24 mouse cellular contexts compared by ENCODE assay signal in genomic region chr8:26298066-26298804, GRCm38 (mm10).
DNase-seq lines count a peak whose midpoint lies in the region; ATAC-seq and TF ChIP-seq lines count a peak whose summit lies in the region.
"Had no signal": no experiment of that assay in that cellular context is flagged by ENCODE, and none has a peak within 500 bp of the region (broad histone marks: within the 10 kb centered on the region; RNA-seq: fewer than 3 reads in every experiment).

No protein-coding gene starts in this region.

- H3K36me3 ChIP-seq in hindbrain, postnatal 0 days (ENCODE audit: insufficient read depth, low read length): no peaks in the 10 kb centered on the region
- no peaks in the 10 kb centered on the region for H3K36me3 ChIP-seq in hindbrain, embryonic 11.5 days (ENCODE audit: control insufficient read depth, insufficient read depth, low read length)
- no peaks in the 10 kb centered on the region for H3K36me3 ChIP-seq in midbrain, postnatal 0 days (ENCODE audit: insufficient read depth, low read length)
- no peaks in the 10 kb centered on the region for H3K36me3 ChIP-seq in midbrain, embryonic 16.5 days (ENCODE audit: control insufficient read depth, insufficient read depth, low read length)
- H3K36me3 ChIP-seq in lung, postnatal 0 days (ENCODE audit: insufficient read depth, low read length): no peaks in the 10 kb centered on the region
- H3K36me3 ChIP-seq: embryonic facial prominence, embryonic 12.5 days; forebrain, embryonic 12.5 days; G1E; heart, embryonic 15.5 days; hindbrain, embryonic 10.5 days; hindbrain, embryonic 15.5 days had no signal

- no peak for ATAC-seq in cerebellum, adult (ENCODE audit: insufficient number of reproducible peaks, low FRiP score, low TSS enrichment)
- ATAC-seq in hindbrain, postnatal 0 days: no peak
- no peak for ATAC-seq in hindbrain, embryonic 11.5 days (ENCODE audit: low FRiP score)
- no peak for ATAC-seq in midbrain, postnatal 0 days (ENCODE audit: low FRiP score)
- ATAC-seq in midbrain, embryonic 16.5 days: no peak
- no peak for ATAC-seq in lung, postnatal 0 days
- ATAC-seq: CD4-positive, CD25-positive, alpha-beta regulatory T cell, adult 4 months; forebrain, embryonic 16.5 days had no signal

- H3K9ac ChIP-seq in hindbrain, postnatal 0 days (replicated peaks; ENCODE audit: low read length): no peak overlapping the region
- no peak overlapping the region for H3K9ac ChIP-seq in hindbrain, embryonic 11.5 days (ENCODE audit: low read depth, low read length)
- no peak overlapping the region for H3K9ac ChIP-seq in midbrain, postnatal 0 days (replicated peaks; ENCODE audit: low read length, poor library complexity, severe bottlenecking)
- H3K9ac ChIP-seq in midbrain, embryonic 16.5 days (ENCODE audit: low read depth, low read length): no peak overlapping the region
- no peak overlapping the region for H3K9ac ChIP-seq in lung, postnatal 0 days (replicated peaks; ENCODE audit: low read depth)
- H3K9ac ChIP-seq: embryonic facial prominence, embryonic 12.5 days; forebrain, embryonic 12.5 days; heart, embryonic 15.5 days; hindbrain, embryonic 15.5 days had no signal

- 67% methylated on average over 10 of the region's 10 CpGs for WGBS in hindbrain, postnatal 0 days
- 93% methylated on average over 10 of the region's 10 CpGs for WGBS in hindbrain, embryonic 11.5 days
- WGBS in midbrain, postnatal 0 days: 89% methylated on average over 10 of the region's 10 CpGs
- 85% methylated on average over 10 of the region's 10 CpGs for WGBS in midbrain, embryonic 16.5 days
- WGBS in lung, postnatal 0 days: 73% methylated on average over 10 of the region's 10 CpGs

- H3K27me3 ChIP-seq in hindbrain, postnatal 0 days (ENCODE audit: insufficient read depth, low read length): no peaks in the 10 kb centered on the region
- H3K27me3 ChIP-seq in hindbrain, embryonic 11.5 days (ENCODE audit: control insufficient read depth, insufficient read depth, low read length): no peaks in the 10 kb centered on the region
- no peaks in the 10 kb centered on the region for H3K27me3 ChIP-seq in midbrain, postnatal 0 days (ENCODE audit: insufficient read depth, low read length)
- H3K27me3 ChIP-seq in midbrain, embryonic 16.5 days (ENCODE audit: control insufficient read depth, insufficient read depth, low read depth, low read length): no peaks in the 10 kb centered on the region
- no peaks in the 10 kb centered on the region for H3K27me3 ChIP-seq in lung, postnatal 0 days (replicated peaks; ENCODE audit: insufficient read depth, low read length)
- H3K27me3 ChIP-seq: embryonic facial prominence, embryonic 12.5 days; forebrain, embryonic 12.5 days; heart, embryonic 15.5 days had no signal

- H3K27ac ChIP-seq in hindbrain, postnatal 0 days: no peak overlapping the region
- no peak overlapping the region for H3K27ac ChIP-seq in hindbrain, embryonic 11.5 days (ENCODE audit: low read depth, low read length)
- no peak overlapping the region for H3K27ac ChIP-seq in midbrain, postnatal 0 days (ENCODE audit: low read depth, low read length)
- no peak overlapping the region for H3K27ac ChIP-seq in midbrain, embryonic 16.5 days (ENCODE audit: low read length)
- H3K27ac ChIP-seq in lung, postnatal 0 days (ENCODE audit: low read length): no peak overlapping the region
- H3K27ac ChIP-seq: embryonic facial prominence, embryonic 12.5 days; forebrain, embryonic 12.5 days; heart, adult 2 months; heart, embryonic 15.5 days; hindbrain, embryonic 10.5 days; hindbrain, embryonic 15.5 days had no signal

- H3K9me3 ChIP-seq in hindbrain, postnatal 0 days (ENCODE audit: low read length): no peaks in the 10 kb centered on the region
- H3K9me3 ChIP-seq in hindbrain, embryonic 11.5 days (ENCODE audit: control insufficient read depth, low read length): no peaks in the 10 kb centered on the region
- H3K9me3 ChIP-seq in midbrain, postnatal 0 days (ENCODE audit: low read length): no peaks in the 10 kb centered on the region
- no peaks in the 10 kb centered on the region for H3K9me3 ChIP-seq in midbrain, embryonic 16.5 days (replicated peaks; ENCODE audit: control insufficient read depth, low read length, poor library complexity, severe bottlenecking)
- H3K9me3 ChIP-seq in lung, postnatal 0 days (ENCODE audit: low read length): no peaks in the 10 kb centered on the region
- H3K9me3 ChIP-seq: embryonic facial prominence, embryonic 12.5 days; forebrain, embryonic 12.5 days; G1E; heart, embryonic 15.5 days; hindbrain, embryonic 10.5 days; hindbrain, embryonic 15.5 days had no signal

- DNase-seq in cerebellum, postnatal 10 days: peak; percentile 79 to 87
- DNase-seq in hindbrain, postnatal 0 days (ENCODE audit: low spot score): peak; percentile 58
- no peak for DNase-seq in hindbrain, embryonic 11.5 days (ENCODE audit: low spot score)
- peak; percentile 56 for DNase-seq in midbrain, postnatal 0 days (ENCODE audit: low spot score)
- no peak for DNase-seq in lung, postnatal 0 days (ENCODE audit: low spot score)
- DNase-seq: adrenal gland, postnatal 10 days; B cell, adult 2 months; cerebellum, adult 18-20 months; cerebellum, adult 9-11 months; embryo, embryonic 11 days; gastrocnemius, postnatal 10 days; heart, adult 2 months; heart, postnatal 14 days had no signal

- no peak overlapping the region for H3K4me3 ChIP-seq in hindbrain, postnatal 0 days (ENCODE audit: low read length)
- no peak overlapping the region for H3K4me3 ChIP-seq in hindbrain, embryonic 11.5 days (ENCODE audit: low read depth, low read length)
- H3K4me3 ChIP-seq in midbrain, postnatal 0 days (ENCODE audit: low read depth, low read length): no peak overlapping the region
- no peak overlapping the region for H3K4me3 ChIP-seq in midbrain, embryonic 16.5 days (ENCODE audit: low read depth, low read length)
- H3K4me3 ChIP-seq in lung, postnatal 0 days (ENCODE audit: low read depth, low read length): no peak overlapping the region
- H3K4me3 ChIP-seq: embryonic facial prominence, embryonic 12.5 days; forebrain, embryonic 12.5 days; heart, adult 2 months; heart, embryonic 15.5 days; hindbrain, embryonic 10.5 days; hindbrain, embryonic 15.5 days had no signal

- no peak overlapping the region for H3K4me2 ChIP-seq in hindbrain, postnatal 0 days (ENCODE audit: low read depth, low read length)
- H3K4me2 ChIP-seq in hindbrain, embryonic 11.5 days (replicated peaks; ENCODE audit: low read depth, low read length): no peak overlapping the region
- no peak overlapping the region for H3K4me2 ChIP-seq in midbrain, postnatal 0 days (ENCODE audit: low read depth, low read length, poor library complexity, severe bottlenecking)
- no peak overlapping the region for H3K4me2 ChIP-seq in midbrain, embryonic 16.5 days (ENCODE audit: low read length)
- no peak overlapping the region for H3K4me2 ChIP-seq in lung, postnatal 0 days (replicated peaks; ENCODE audit: low read depth, low read length)
- H3K4me2 ChIP-seq: embryonic facial prominence, embryonic 12.5 days; forebrain, embryonic 12.5 days; heart, embryonic 11.5 days; heart, embryonic 15.5 days; hindbrain, embryonic 15.5 days had no signal

- TF ChIP-seq CTCF in hindbrain, postnatal 0 days (IDR thresholded peaks at IDR 0.05; ENCODE audit: low read depth): no peak
- no peak for TF ChIP-seq CTCF in midbrain, postnatal 0 days (IDR thresholded peaks at IDR 0.05)
- TF ChIP-seq CTCF in lung, postnatal 0 days (IDR thresholded peaks at IDR 0.05): no peak

- H3K4me1 ChIP-seq in hindbrain, postnatal 0 days (ENCODE audit: insufficient read depth, low read length): no peaks in the 10 kb centered on the region
- H3K4me1 ChIP-seq in hindbrain, embryonic 11.5 days (replicated peaks; ENCODE audit: control insufficient read depth, insufficient read depth, low read length): no peaks in the 10 kb centered on the region
- no peaks in the 10 kb centered on the region for H3K4me1 ChIP-seq in midbrain, postnatal 0 days (ENCODE audit: insufficient read depth, low read length)
- no peaks in the 10 kb centered on the region for H3K4me1 ChIP-seq in midbrain, embryonic 16.5 days (ENCODE audit: control insufficient read depth, insufficient read depth, low read length)
- H3K4me1 ChIP-seq in lung, postnatal 0 days (ENCODE audit: insufficient read depth, low read depth, low read length): no peaks in the 10 kb centered on the region
- H3K4me1 ChIP-seq: forebrain, embryonic 12.5 days; heart, embryonic 15.5 days; hindbrain, embryonic 10.5 days had no signal

- TF ChIP-seq EP300 in lung, postnatal 0 days (IDR thresholded peaks at IDR 0.05): no peak

Comparison
In these comparisons a context has a peak if more than half of its experiments do, and no peak if none do; other contexts are left out.
1. DNase-seq: peak in cerebellum, postnatal 10 days (2 of 2), hindbrain, postnatal 0 days (single experiment) and midbrain, postnatal 0 days (single experiment); none in hindbrain, embryonic 11.5 days (single experiment) and lung, postnatal 0 days (single experiment).